Mouse (Mus musculus) lung, adult 2 months (tissue): ENCODE measurements at regions not wholly inside any gene's neighbourhood (a gene's known extent, or its start where the extent isn't known, plus 50 kb on each side); places are given as distances from the start of the nearest gene placed in this dataset.

ENCODE experiments used
- CTCF ChIP-seq: fragments of 200-500 bp; IDR thresholded peaks from 2 replicates; pipeline ENCODE4 v1.5.1; 2011; ENCODE audit warnings: mild to moderate bottlenecking, low read length, control low read depth; ENCODE audit not compliant: insufficient read depth
- POLR2A ChIP-seq: fragments of 200-500 bp; IDR thresholded peaks from 2 replicates; pipeline ENCODE4 v1.6.1; 2011; ENCODE audit warnings: low read depth, mild to moderate bottlenecking, control low read depth, low read length, borderline replicate concordance; ENCODE audit errors: extremely low read depth

DNA sequence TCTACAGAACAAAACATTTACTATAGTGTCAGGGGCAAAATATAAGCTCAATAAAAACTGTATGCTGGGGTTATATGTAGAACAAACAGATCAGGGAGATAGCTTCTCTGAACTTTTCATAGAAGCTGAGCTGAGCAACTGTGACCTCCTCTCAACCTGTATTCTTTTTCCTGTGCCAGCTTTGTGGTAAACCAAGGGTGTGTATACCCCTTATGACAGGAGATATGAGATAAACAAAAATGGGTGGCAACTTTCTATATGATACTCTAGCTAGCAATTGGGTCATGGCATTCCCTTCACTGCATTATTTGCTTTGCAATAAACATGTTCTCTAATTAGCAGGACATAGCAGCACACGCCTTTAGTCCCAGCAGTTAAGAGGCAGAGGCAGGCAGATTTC, 79.7 kb upstream of the Acsl4 start:
- TF ChIP-seq POLR2A = no peak
- no peak for TF ChIP-seq CTCF
